Mouse (Mus musculus) naive thymus-derived CD4-positive, alpha-beta T cell, adult 2 months (primary cell): Measurements from ENCODE around the gene a.

Source experiments
- DNase-seq: peaks from one replicate; pipeline ENCODE4 v3.0.0-alpha.2; 2011; ENCODE audit warnings: low read depth

Gene a

GRCm38 (mm10) chr2:155098720-155099380 is 307.6 kb downstream of the a start:
- peak; percentile 22 for DNase-seq

DNA sequence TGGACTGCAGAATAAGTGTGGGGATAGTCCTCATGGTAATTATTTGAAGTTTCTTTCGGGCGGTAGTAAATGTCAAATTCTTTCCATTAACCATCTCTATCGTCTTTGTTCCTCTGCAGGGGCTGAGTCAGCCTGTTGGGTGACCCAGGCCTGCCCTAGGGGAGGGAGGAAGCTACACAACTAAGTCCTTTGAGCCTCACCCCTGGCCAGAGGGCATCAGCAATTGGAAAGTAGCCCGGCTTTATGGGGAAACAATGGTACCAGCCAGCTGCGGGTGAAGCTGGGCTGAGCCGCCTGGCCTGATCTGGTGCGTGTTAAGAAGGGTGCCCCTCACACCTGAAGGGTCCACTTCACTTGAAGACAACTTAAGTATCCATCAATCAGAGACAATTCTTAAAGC is 308.2 kb downstream of the a start:
- DNase-seq = no peak

- DNase-seq = no peak
These were observed 309.0 kb downstream of the a start for GRCm38 (mm10) chr2:155099994-155100795.
